Mouse (Mus musculus) embryonic facial prominence, embryonic 15.5 days (tissue): ENCODE results near the gene Nans. TPM values are rescaled to one million over a fixed set of nuclear protein-coding genes. Genes with fewer than 3 reads are reported as not detected.

ENCODE experiments used
- polyA plus RNA-seq: library from polyadenylated mRNA; unstranded; fragments of >200 nt; fragmentation: Nextera tagmentation; extraction: Ambion mirVana; gene quantifications from 2 replicates; pipeline ENCODE4 v1.2.1, GENCODE M21; 2015

Gene Nans
- polyA plus RNA-seq, 1 experiment from 2014 or later, result 85.1 TPM

Other genes starting within 250 kb of the Nans start
- gene Foxe1, start 145.6 kb upstream of the Nans start, polyA plus RNA-seq, result 1.9 and 2.1 TPM in 2 replicates
- 9.2 and 10.8 TPM in 2 replicates for gene Trmo, start 99.8 kb upstream of the Nans start, polyA plus RNA-seq
- gene Hemgn, start 75.7 kb upstream of the Nans start, polyA plus RNA-seq, result 0.68 and 1.0 TPM in 2 replicates
- gene Anp32b, start 38.3 kb upstream of the Nans start, polyA plus RNA-seq, result 259 and 284 TPM in 2 replicates
- 2.3 and 2.6 TPM in 2 replicates for gene Trim14, start 46.9 kb downstream of the Nans start, polyA plus RNA-seq
- 4.9 and 6.8 TPM in 2 replicates for gene Coro2a, start 113.0 kb downstream of the Nans start, polyA plus RNA-seq
- 2.2 and 2.9 TPM in 2 replicates for gene Tbc1d2, start 161.0 kb downstream of the Nans start, polyA plus RNA-seq